Mouse (Mus musculus) ovary, postnatal 36 days (tissue): ENCODE data around the gene Fgd3.

Source experiments
- DNase-seq: peaks from one replicate; pipeline ENCODE4 v3.0.0; 2022; ENCODE audit warnings: low spot score, mixed read lengths

Fgd3 gene

GRCm38 (mm10) chr13:49306771-49307310 is 13.3 kb downstream of the Fgd3 start:
- no peak for DNase-seq

GRCm38 (mm10) chr13:49300771-49301170 is 19.3 kb downstream of the Fgd3 start:
- no peak for DNase-seq

- no peak for DNase-seq
Observed at GRCm38 (mm10) chr13:49298514-49299381, 21.4 kb downstream of the Fgd3 start.

- no peak for DNase-seq
Observed at GRCm38 (mm10) chr13:49296270-49296669, 23.8 kb downstream of the Fgd3 start.

- DNase-seq = no peak
Observed at GRCm38 (mm10) chr13:49294108-49294507, 26.0 kb downstream of the Fgd3 start.

GRCm38 (mm10) chr13:49291949-49292348 is 28.2 kb downstream of the Fgd3 start:
- DNase-seq = no peak

GRCm38 (mm10) chr13:49291398-49291797 is 28.7 kb downstream of the Fgd3 start:
- DNase-seq = no peak

GRCm38 (mm10) chr13:49287224-49287623 is 32.9 kb downstream of the Fgd3 start:
- no peak for DNase-seq

GRCm38 (mm10) chr13:49286750-49287149 is 33.4 kb downstream of the Fgd3 start:
- no peak for DNase-seq

GRCm38 (mm10) chr13:49283686-49284085 is 36.4 kb downstream of the Fgd3 start:
- no peak for DNase-seq

GRCm38 (mm10) chr13:49282168-49282567 is 37.9 kb downstream of the Fgd3 start:
- DNase-seq = no peak

- no peak for DNase-seq
Observed at GRCm38 (mm10) chr13:49271831-49272765, 48.0 kb downstream of the Fgd3 start.

- no peak for DNase-seq
Observed at GRCm38 (mm10) chr13:49270500-49270899, 49.6 kb downstream of the Fgd3 start.

GRCm38 (mm10) chr13:49267645-49268044 is 52.5 kb downstream of the Fgd3 start:
- DNase-seq = no peak

- no peak for DNase-seq
Observed at GRCm38 (mm10) chr13:49260036-49260722, 59.9 kb downstream of the Fgd3 start.

- DNase-seq = no peak
Observed at GRCm38 (mm10) chr13:49257819-49258313, 62.2 kb downstream of the Fgd3 start.

GRCm38 (mm10) chr13:49252746-49253145 is 67.4 kb downstream of the Fgd3 start:
- DNase-seq = no peak

- no peak for DNase-seq
Observed at GRCm38 (mm10) chr13:49252113-49252512, 68.0 kb downstream of the Fgd3 start.

- no peak for DNase-seq
Observed at GRCm38 (mm10) chr13:49250716-49251517, 69.2 kb downstream of the Fgd3 start.

GRCm38 (mm10) chr13:49249634-49250033 is 70.5 kb downstream of the Fgd3 start:
- DNase-seq = no peak

GRCm38 (mm10) chr13:49248923-49249322 is 71.2 kb downstream of the Fgd3 start:
- DNase-seq = no peak
